Mouse (Mus musculus): ENCODE measurements around the gene Rassf5. TPM values are rescaled to one million over a fixed set of nuclear protein-coding genes. Genes with fewer than 3 reads are reported as not detected.
"Not testable (repeated sequence)": the region's sequence is repeated elsewhere in the genome, so short reads cannot be mapped to it uniquely, and the experiment has no call there.

Rassf5 gene
- polyA plus RNA-seq, 1 experiment, result 5.5 TPM

- 41% methylated on average over 10 of the region's 10 CpGs for WGBS
- DNase-seq (ENCODE audit: low read depth, low spot score), result no peak
Observed at GRCm38 (mm10) chr1:131260309-131260656, 15.2 kb upstream of the Rassf5 start.

GRCm38 (mm10) chr1:131259632-131260308, 14.7 kb upstream of the Rassf5 start:
- 71% methylated on average over 10 of the region's 10 CpGs for WGBS
- no peak for DNase-seq (ENCODE audit: low read depth, low spot score)

- DNase-seq (ENCODE audit: low read depth, low spot score), result no peak
- 88% methylated on average over 6 of the region's 6 CpGs for WGBS
Observed at GRCm38 (mm10) chr1:131257288-131257687, 12.2 kb upstream of the Rassf5 start.

GRCm38 (mm10) chr1:131252516-131253250, 7.6 kb upstream of the Rassf5 start:
- not testable (repeated sequence) for DNase-seq (ENCODE audit: low read depth, low spot score)
- WGBS, result 30% methylated on average over 7 of the region's 7 CpGs

- peak; percentile 37 for DNase-seq (ENCODE audit: low read depth, low spot score)
Observed at GRCm38 (mm10) chr1:131246433-131247395, 1.7 kb upstream of the Rassf5 start.

GRCm38 (mm10) chr1:131245926-131246325, 868 bp upstream of the Rassf5 start:
- WGBS, result 5% methylated on average over 9 of the region's 9 CpGs
- DNase-seq (ENCODE audit: low read depth, low spot score), result no peak

More at GRCm38 (mm10) chr1:131246433-131247395, 1.7 kb upstream of the Rassf5 start:
- WGBS, result 9% methylated on average over 7 of the region's 7 CpGs

- DNase-seq (ENCODE audit: low read depth, low spot score), result no peak
- WGBS, result 3% methylated on average over 57 of the region's 57 CpGs
Observed at GRCm38 (mm10) chr1:131244536-131245088, 446 bp downstream of the Rassf5 start.

GRCm38 (mm10) chr1:131242956-131243355, 2.1 kb downstream of the Rassf5 start:
- 35% methylated on average over 6 of the region's 6 CpGs for WGBS
- DNase-seq (ENCODE audit: low read depth, low spot score), result no peak

- no peak for DNase-seq (ENCODE audit: low read depth, low spot score)
- WGBS, result 86% methylated on average over 12 of the region's 12 CpGs
Observed at GRCm38 (mm10) chr1:131239576-131240193, 5.4 kb downstream of the Rassf5 start.

GRCm38 (mm10) chr1:131238931-131239381, 6.1 kb downstream of the Rassf5 start:
- no peak for DNase-seq (ENCODE audit: low read depth, low spot score)
- WGBS, result 47% methylated on average over 8 of the region's 8 CpGs

GRCm38 (mm10) chr1:131236077-131236476, 9.0 kb downstream of the Rassf5 start:
- 56% methylated on average over 7 of the region's 7 CpGs for WGBS
- DNase-seq (ENCODE audit: low read depth, low spot score), result no peak

- 76% methylated on average over 12 of the region's 12 CpGs for WGBS
- DNase-seq (ENCODE audit: low read depth, low spot score), result no peak
Observed at GRCm38 (mm10) chr1:131233527-131233926, 11.5 kb downstream of the Rassf5 start.

- no peak for DNase-seq (ENCODE audit: low read depth, low spot score)
- 77% methylated on average over 5 of the region's 5 CpGs for WGBS
Observed at GRCm38 (mm10) chr1:131228659-131229058, 16.4 kb downstream of the Rassf5 start.

GRCm38 (mm10) chr1:131228225-131228624, 16.8 kb downstream of the Rassf5 start:
- WGBS, result 34% methylated on average over 7 of the region's 7 CpGs
- DNase-seq (ENCODE audit: low read depth, low spot score), result no peak

- 66% methylated on average over 12 of the region's 12 CpGs for WGBS
- DNase-seq (ENCODE audit: low read depth, low spot score), result no peak
Observed at GRCm38 (mm10) chr1:131224848-131225471, 20.1 kb downstream of the Rassf5 start.

GRCm38 (mm10) chr1:131223345-131223744, 21.7 kb downstream of the Rassf5 start:
- WGBS, result 85% methylated on average over 2 of the region's 2 CpGs

GRCm38 (mm10) chr1:131221822-131222590, 23.1 kb downstream of the Rassf5 start:
- DNase-seq (ENCODE audit: low read depth, low spot score), result no peak
- WGBS, result 64% methylated on average over 13 of the region's 13 CpGs

More at GRCm38 (mm10) chr1:131223345-131223744, 21.7 kb downstream of the Rassf5 start:
- no peak for DNase-seq (ENCODE audit: low read depth, low spot score)

GRCm38 (mm10) chr1:131218933-131219332, 26.1 kb downstream of the Rassf5 start:
- WGBS, result 86% methylated on average over 11 of the region's 11 CpGs
- no peak for DNase-seq (ENCODE audit: low read depth, low spot score)

All from large intestine, adult 2 months (tissue).